Mouse (Mus musculus) liver, embryonic 11.5 days (tissue): ENCODE measurements around the gene Slc31a2. TPM values are rescaled to one million over a fixed set of nuclear protein-coding genes. Genes with fewer than 3 reads are reported as not detected.

ENCODE experiments used
- ATAC-seq: fragments of 200-750 bp; cut with Nextera tagmentation; replicated peaks from 2 replicates; pipeline ENCODE4 v1.8.0; 2017; ENCODE audit warnings: moderate number of reproducible peaks, mild to moderate bottlenecking, moderate TSS enrichment, moderate library complexity; ENCODE audit not compliant: low FRiP score
- DNase-seq: peaks from one replicate; pipeline ENCODE4 v3.0.0-alpha.2; 2017; ENCODE audit warnings: low spot score
- H3K27ac ChIP-seq: fragments of 300-500 bp; sonication (generic); 2 replicates; pipeline ENCODE4 v1.5.1; 2014; ENCODE audit warnings: mild to moderate bottlenecking, low read depth, low read length, control low read depth
- H3K27me3 ChIP-seq: fragments of 300-500 bp; sonication (generic); replicated peaks from 2 replicates; pipeline ENCODE4 v1.6.1; 2014; ENCODE audit warnings: low read length, mixed read lengths; ENCODE audit not compliant: control insufficient read depth, insufficient read depth
- H3K36me3 ChIP-seq: fragments of 300-500 bp; sonication (generic); 2 replicates; pipeline ENCODE4 v1.6.1; 2014; ENCODE audit warnings: mild to moderate bottlenecking, low read length, moderate library complexity, mixed read lengths; ENCODE audit not compliant: control insufficient read depth, insufficient read depth
- H3K4me1 ChIP-seq: fragments of 300-500 bp; sonication (generic); replicated peaks from 2 replicates; pipeline ENCODE4 v1.6.1; 2014; ENCODE audit warnings: low read length, mixed read lengths; ENCODE audit not compliant: control insufficient read depth, insufficient read depth
- H3K4me2 ChIP-seq: fragments of 300-500 bp; sonication (generic); 2 replicates; pipeline ENCODE4 v1.6.1; 2014; ENCODE audit warnings: mild to moderate bottlenecking, control low read depth, moderate library complexity
- H3K4me3 ChIP-seq: fragments of 300-500 bp; sonication (generic); 2 replicates; pipeline ENCODE4 v1.5.1; 2014; ENCODE audit warnings: low read depth, low read length, control low read depth
- H3K9ac ChIP-seq: fragments of 300-500 bp; sonication (generic); 2 replicates; pipeline ENCODE4 v1.6.1; 2014; ENCODE audit warnings: low read depth, low read length, control low read depth
- H3K9me3 ChIP-seq: fragments of 300-500 bp; sonication (generic); 2 replicates; pipeline ENCODE4 v1.6.1; 2016; ENCODE audit warnings: low read length, inconsistent platforms, mixed read lengths; ENCODE audit not compliant: control insufficient read depth
- WGBS: fragments of 180-500 bp; shearing (Covaris S2); extraction: QIAGEN DNeasy Blood & Tissue Kit; methylation state at CpG from one replicate; pipeline ENCODE4 v1.1.7; 2014; 5-methylcytosine and 5-hydroxymethylcytosine counted together
- polyA plus RNA-seq: library from polyadenylated mRNA; unstranded; fragments of >200 nt; fragmentation: Nextera tagmentation; extraction: Ambion mirVana; gene quantifications from 2 replicates; pipeline ENCODE4 v1.2.1, GENCODE M21; 2014

The Slc31a2 gene
- polyA plus RNA-seq, 1 experiment from 2014 or later: 8.4 TPM

GRCm38 (mm10) chr4:62274841-62275536, 12.6 kb downstream of the Slc31a2 start:
- Histone ChIP-seq H3K9me3 (no peaks in the 10 kb centered on the region), H3K4me3 (no peak overlapping the region), H3K36me3 (no peaks in the 10 kb centered on the region), H3K27ac (no peak overlapping the region), H3K27me3 (no peaks in the 10 kb centered on the region), H3K4me2 (no peak overlapping the region; the same call in 1 of the 2 replicates), H3K4me1 (0 out of 2 replicates have a peak, but pooled peaks cover 2% of the 10 kb centered on the region), H3K9ac (no peak overlapping the region)
- DNase-seq: no peak
- ATAC-seq: no peak
- 54% methylated on average over 12 of the region's 12 CpGs for WGBS

GRCm38 (mm10) chr4:62276642-62277041, 14.3 kb downstream of the Slc31a2 start:
- H3K9me3 ChIP-seq: no peaks in the 10 kb centered on the region
- H3K36me3 ChIP-seq: no peaks in the 10 kb centered on the region
- WGBS: 74% methylated on average over 10 of the region's 10 CpGs
- no peak overlapping the region for H3K9ac ChIP-seq
- H3K4me1 ChIP-seq: 0 out of 2 replicates have a peak, but pooled peaks cover 2% of the 10 kb centered on the region
- no peak for DNase-seq
- H3K27ac ChIP-seq: no peak overlapping the region
- no peaks in the 10 kb centered on the region for H3K27me3 ChIP-seq
- no peak overlapping the region for H3K4me3 ChIP-seq
- no peak overlapping the region for H3K4me2 ChIP-seq
- no peak for ATAC-seq

GRCm38 (mm10) chr4:62277222-62277621, 14.9 kb downstream of the Slc31a2 start:
- WGBS: 61% methylated on average over 3 of the region's 3 CpGs
- no peak overlapping the region for H3K9ac ChIP-seq
- H3K36me3 ChIP-seq: no peaks in the 10 kb centered on the region
- H3K27ac ChIP-seq: no peak overlapping the region
- H3K4me1 ChIP-seq: 0 out of 2 replicates have a peak, but pooled peaks cover 2% of the 10 kb centered on the region
- H3K4me2 ChIP-seq: no peak overlapping the region
- H3K27me3 ChIP-seq: no peaks in the 10 kb centered on the region
- ATAC-seq (no peak), DNase-seq (no peak)
- H3K4me3 ChIP-seq: no peak overlapping the region
- H3K9me3 ChIP-seq: no peaks in the 10 kb centered on the region

DNA sequence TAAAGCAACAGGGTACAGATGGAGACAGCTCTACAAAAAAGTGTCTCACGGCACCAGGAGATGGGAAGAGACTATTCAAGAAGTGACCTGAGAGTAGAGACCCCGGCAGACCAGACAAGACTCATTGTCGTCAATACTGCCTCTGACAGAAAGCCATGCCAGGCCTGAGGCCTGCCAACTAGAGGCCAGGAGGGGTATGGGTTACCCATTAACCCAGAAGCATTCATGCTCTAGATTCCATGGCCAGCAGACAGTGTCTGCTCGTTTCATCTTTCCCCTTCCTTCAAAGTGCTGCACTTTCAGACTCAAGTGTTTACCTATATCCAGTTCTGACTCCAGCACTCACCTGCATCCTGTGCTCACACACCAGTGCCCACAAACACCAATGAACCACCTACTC, 15.7 kb downstream of the Slc31a2 start:
- Histone ChIP-seq H3K9ac (no peak overlapping the region), H3K27ac (no peak overlapping the region), H3K4me3 (no peak overlapping the region), H3K36me3 (no peaks in the 10 kb centered on the region), H3K4me2 (no peak overlapping the region), H3K27me3 (no peaks in the 10 kb centered on the region), H3K9me3 (no peaks in the 10 kb centered on the region), H3K4me1 (0 out of 2 replicates have a peak, but pooled peaks cover 2% of the 10 kb centered on the region)
- no peak for DNase-seq
- 77% methylated on average over 4 of the region's 4 CpGs for WGBS
- ATAC-seq: no peak

DNA sequence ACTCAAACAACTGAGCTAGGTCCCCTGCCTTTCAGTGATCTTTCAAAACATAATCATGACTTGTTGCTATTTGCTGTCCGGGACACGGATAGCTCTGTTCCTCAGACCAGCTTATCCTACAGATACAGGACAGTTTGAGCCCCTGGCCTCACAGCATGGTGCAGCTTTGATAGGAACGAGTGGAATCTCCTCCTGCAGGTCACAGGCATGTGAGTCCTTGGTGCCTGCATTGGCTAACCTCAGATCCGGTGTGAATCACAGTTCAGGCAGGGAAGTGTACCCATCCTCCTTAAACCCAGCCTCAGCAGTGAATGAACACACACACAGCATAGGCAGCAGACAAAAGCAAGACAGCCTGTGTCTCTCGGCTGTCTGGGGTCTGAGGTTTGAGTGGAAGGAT, 19.0 kb downstream of the Slc31a2 start:
- no peak overlapping the region for H3K4me2 ChIP-seq
- ATAC-seq (no peak), DNase-seq (no peak)
- no peaks in the 10 kb centered on the region for H3K9me3 ChIP-seq
- no peaks in the 10 kb centered on the region for H3K4me1 ChIP-seq
- H3K4me3 ChIP-seq: no peak overlapping the region
- H3K36me3 ChIP-seq: no peaks in the 10 kb centered on the region
- H3K9ac ChIP-seq: no peak overlapping the region
- H3K27me3 ChIP-seq: no peaks in the 10 kb centered on the region
- H3K27ac ChIP-seq: no peak overlapping the region
- 43% methylated on average over 5 of the region's 5 CpGs for WGBS

DNA sequence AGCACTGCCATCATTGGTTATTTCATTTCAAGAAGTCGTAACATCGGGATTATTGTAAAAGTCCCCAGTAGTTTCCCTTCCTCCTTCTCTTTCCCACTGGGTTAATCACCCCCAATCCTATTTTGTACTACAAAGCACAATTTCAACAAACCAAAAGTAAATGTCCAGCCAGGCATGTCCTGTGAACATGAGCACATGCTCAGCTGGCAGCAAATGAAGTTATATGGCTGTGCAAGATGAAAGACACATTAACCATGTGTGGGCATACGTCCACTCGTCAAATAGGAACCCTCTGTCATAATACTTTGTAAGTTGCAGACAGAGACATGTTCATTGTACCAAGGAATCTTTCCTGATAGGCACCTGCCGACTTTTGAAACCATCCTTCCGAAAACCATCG, 20.6 kb downstream of the Slc31a2 start:
- 83% methylated on average over 7 of the region's 7 CpGs for WGBS
- no peaks in the 10 kb centered on the region for H3K27me3 ChIP-seq
- no peak for DNase-seq
- no peak overlapping the region for H3K9ac ChIP-seq
- no peaks in the 10 kb centered on the region for H3K9me3 ChIP-seq
- H3K36me3 ChIP-seq: no peaks in the 10 kb centered on the region
- no peak overlapping the region for H3K27ac ChIP-seq
- no peak for ATAC-seq
- no peak overlapping the region for H3K4me3 ChIP-seq
- H3K4me2 ChIP-seq: no peak overlapping the region
- H3K4me1 ChIP-seq: peaks cover 6% of the 10 kb centered on the region

DNA sequence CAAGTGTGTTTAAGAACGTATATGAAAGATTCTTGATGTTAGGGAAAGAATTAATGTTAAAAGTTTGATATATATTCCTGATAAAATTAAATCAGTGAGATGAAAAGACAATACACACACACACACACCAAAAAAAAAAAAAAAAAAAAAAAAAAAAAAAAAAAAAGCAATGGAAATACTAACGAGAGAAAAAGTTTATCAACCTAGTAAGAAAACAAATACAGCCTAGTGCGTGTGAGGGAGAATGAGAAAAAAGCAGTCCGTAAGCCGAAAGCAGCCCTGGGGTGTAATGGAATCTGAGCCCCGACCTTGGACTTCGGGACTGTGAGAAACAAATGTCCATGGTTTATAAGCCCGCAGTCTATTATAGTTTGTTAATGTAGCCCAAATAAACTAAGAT, 23.2 kb downstream of the Slc31a2 start:
- Histone ChIP-seq H3K4me3 (no peak overlapping the region), H3K27ac (no peak overlapping the region), H3K9me3 (no peaks in the 10 kb centered on the region), H3K4me2 (peak overlapping the region; percentile 87; the same call in 1 of the 2 replicates), H3K27me3 (no peaks in the 10 kb centered on the region), H3K36me3 (no peaks in the 10 kb centered on the region), H3K9ac (no peak overlapping the region; the same call in 1 of the 2 replicates), H3K4me1 (peaks cover 6% of the 10 kb centered on the region)
- ATAC-seq (no peak), DNase-seq (no peak)
- WGBS: 78% methylated on average over 8 of the region's 8 CpGs

DNA sequence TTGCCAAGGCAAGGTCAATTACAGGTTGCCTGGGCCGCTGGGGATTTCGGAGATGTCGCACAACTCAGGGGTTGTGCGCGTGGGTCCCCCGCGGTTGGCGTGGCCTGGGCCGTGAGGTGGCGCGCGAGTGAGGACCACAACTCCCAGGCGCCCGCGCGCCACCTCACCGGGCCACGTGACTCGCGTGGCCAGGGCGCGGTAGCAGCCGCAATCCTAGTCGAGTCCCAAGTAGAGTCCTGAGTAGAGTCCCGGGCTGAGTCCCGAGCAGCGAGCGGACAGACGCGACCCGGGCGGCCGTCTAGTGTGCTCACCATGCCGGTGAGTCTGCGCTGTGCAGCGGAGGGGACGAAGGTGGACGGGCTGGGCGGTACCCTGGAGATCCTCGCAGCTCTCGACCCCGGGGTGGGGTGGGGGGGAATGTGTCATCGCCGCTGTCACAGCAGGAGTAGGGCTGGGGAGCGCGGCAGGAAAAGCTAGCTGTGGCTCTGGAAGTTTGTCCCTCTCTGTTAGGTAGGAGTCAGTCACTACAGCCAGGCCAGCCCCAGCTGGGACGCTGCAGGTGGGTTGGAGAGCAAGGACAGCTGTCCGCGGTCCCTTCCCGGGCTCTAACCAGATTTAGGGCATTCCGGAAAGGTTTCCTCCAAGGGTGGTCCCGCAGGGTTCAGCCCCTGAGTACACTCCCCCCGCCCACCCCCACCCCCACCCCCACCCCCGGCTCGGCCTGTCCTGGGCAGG, 24.1 kb downstream of the Slc31a2 start:
- H3K9me3 ChIP-seq: no peaks in the 10 kb centered on the region
- peak; percentile 80 for DNase-seq
- H3K27me3 ChIP-seq: no peaks in the 10 kb centered on the region
- H3K4me1 ChIP-seq: peaks cover 6% of the 10 kb centered on the region
- peak overlapping the region; percentile 46 for H3K9ac ChIP-seq
- 0% methylated on average over 54 of the region's 55 CpGs for WGBS
- peak overlapping the region; percentile 63 for H3K4me3 ChIP-seq
- H3K36me3 ChIP-seq: no peaks in the 10 kb centered on the region
- H3K4me2 ChIP-seq: peak overlapping the region; percentile 87
- peak; percentile 87 for ATAC-seq
- H3K27ac ChIP-seq: no peak overlapping the region
